ENCODE assay signal across 17 mouse cellular contexts in genomic region chr15:96434202-96434601, GRCm38 (mm10).
"Had no signal": no experiment of that assay in that cellular context is flagged by ENCODE, and none has a peak within 500 bp of the region (broad histone marks: within the 10 kb centered on the region; RNA-seq: fewer than 3 reads in every experiment).

No protein-coding gene starts in this region.

- ATAC-seq: liver, embryonic 12.5 days had no signal

- H3K9me3 ChIP-seq: limb, embryonic 13.5 days; liver, embryonic 12.5 days; neural tube, embryonic 13.5 days had no signal

- H3K27me3 ChIP-seq: limb, embryonic 13.5 days; liver, embryonic 12.5 days; neural tube, embryonic 13.5 days had no signal

- DNase-seq: kidney, adult 11 months; kidney, adult 9 months; kidney, postnatal 10 days; layer of hippocampus, postnatal 36 days; left cerebral cortex, postnatal 4 days; lung, adult 18-20 months; lung, postnatal 36 days; midbrain, embryonic 14.5 days; retina, postnatal 1 day; right cerebral cortex, postnatal 4 days; spleen, adult 18-20 months; thymus, adult 2 months; thymus, postnatal 25 days had no signal

- H3K4me1 ChIP-seq: limb, embryonic 13.5 days; liver, embryonic 12.5 days; midbrain, embryonic 10.5 days; neural tube, embryonic 13.5 days had no signal

- H3K9ac ChIP-seq: limb, embryonic 13.5 days; liver, embryonic 12.5 days; neural tube, embryonic 13.5 days had no signal

- H3K4me3 ChIP-seq: limb, embryonic 13.5 days; liver, embryonic 12.5 days; midbrain, embryonic 10.5 days; neural tube, embryonic 13.5 days had no signal

- H3K4me2 ChIP-seq: limb, embryonic 13.5 days; liver, embryonic 12.5 days; neural tube, embryonic 13.5 days had no signal

- H3K27ac ChIP-seq: limb, embryonic 13.5 days; liver, embryonic 12.5 days; midbrain, embryonic 10.5 days; neural tube, embryonic 13.5 days had no signal
